Mouse (Mus musculus) adrenal gland, postnatal 36 days (tissue): ENCODE measurements around the gene Nemf. TPM values are rescaled to one million over a fixed set of nuclear protein-coding genes. Genes with fewer than 3 reads are reported as not detected.
"Not testable (repeated sequence)": the region's sequence is repeated elsewhere in the genome, so short reads cannot be mapped to it uniquely, and the experiment has no call there.

Experiments used
- DNase-seq, 2 experiments: peaks; one replicate each; pipeline ENCODE4 v3.0.0; 2021; ENCODE audit warnings: mixed read lengths in 1 of 2
- long read RNA-seq, 2 experiments: library from polyadenylated mRNA; stranded (forward); transcript quantifications; one replicate each; pipeline ENCODE4 v2.0.0; 2021; ENCODE audit warnings: borderline sequencing depth in 2 of 2
- total RNA-seq, 2 experiments: library from RNA; stranded (reverse); gene quantifications; 2 replicates each; pipeline ENCODE4 v1.2.3; 2021

Gene Nemf
- 10 to 100 TPM; 43.7 to 45.6 TPM for total RNA-seq
- long read RNA-seq, experiment 1, partial matches to known transcripts, result 28 of 35 reads
- long read RNA-seq, experiment 1, other reads (novel, unspliced or antisense), result 6 of 35 reads
- long read RNA-seq, experiment 2, full-length matches to known transcripts, result 3 of 8 reads
- long read RNA-seq, experiment 2, partial matches to known transcripts, result 2 of 8 reads
- long read RNA-seq, experiment 2, other reads (novel, unspliced or antisense), result 3 of 8 reads

DNA sequence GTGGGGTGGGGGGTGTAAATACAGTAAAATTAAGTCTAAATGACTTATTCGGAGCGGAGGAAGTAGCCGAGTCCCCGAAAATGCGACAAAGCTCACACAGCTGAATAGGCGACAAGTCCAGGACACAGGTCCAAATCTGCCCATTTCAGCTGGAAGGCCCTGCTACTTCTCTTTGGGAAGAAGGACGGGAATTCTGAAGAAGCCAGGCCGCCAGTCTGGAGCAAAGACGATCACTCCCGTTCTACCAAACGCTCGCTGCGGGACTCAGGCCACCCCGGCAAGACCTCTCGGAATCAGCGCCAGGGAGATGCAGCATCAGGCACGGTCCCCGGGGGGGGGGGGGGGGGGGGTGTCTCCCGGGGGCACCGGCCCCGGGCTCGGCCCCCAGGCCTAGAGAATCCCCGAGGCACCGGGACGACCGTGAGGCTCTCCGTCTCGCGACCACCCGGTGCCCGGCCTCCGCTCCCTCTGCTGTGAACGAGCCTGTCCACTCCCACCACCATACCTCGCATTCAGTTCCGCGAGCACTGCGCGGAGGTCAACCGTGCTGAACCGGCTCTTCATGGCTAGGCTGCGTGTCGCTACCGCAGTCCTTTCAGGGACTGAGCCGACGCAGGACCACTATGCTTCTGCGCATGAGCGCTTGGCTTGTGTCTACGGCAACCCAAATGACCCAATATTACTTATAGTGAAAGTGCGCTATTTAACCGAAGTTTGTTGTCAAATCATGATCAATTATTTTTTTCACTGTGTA, at the start of gene Nemf:
Gene Nemf (minus strand): TSS at position 620 of the 754 bp plus-strand sequence.
- DNase-seq, result peak; percentile 88 to 92

DNA sequence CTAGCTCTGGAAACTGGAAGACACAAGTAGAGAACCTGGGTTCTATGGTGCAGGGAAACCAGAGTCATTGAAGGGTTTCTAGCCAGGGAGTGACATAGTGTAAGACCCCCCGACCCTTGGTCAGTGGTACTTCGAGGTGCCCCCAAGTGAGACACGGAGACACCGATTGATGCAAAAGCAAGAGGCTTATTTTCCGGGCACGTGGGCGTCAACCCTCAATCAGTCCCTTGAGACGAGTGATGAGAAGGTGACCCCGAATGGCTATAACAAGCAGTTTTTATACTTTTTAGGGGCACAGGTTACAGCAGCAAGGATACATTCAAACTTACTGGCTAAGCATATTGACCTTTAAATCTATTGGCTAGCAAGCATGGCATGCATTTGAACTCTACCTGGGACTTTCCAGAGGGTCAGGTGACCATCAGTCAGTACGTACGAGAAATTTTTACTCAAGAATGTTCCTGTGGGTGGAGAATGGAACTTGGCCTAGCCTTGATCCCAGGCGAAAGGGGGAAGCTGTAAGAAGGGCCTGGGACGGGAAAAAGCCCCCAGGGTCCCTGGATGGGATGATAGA, 45.7 kb upstream of the Nemf start:
- no peak for DNase-seq

DNA sequence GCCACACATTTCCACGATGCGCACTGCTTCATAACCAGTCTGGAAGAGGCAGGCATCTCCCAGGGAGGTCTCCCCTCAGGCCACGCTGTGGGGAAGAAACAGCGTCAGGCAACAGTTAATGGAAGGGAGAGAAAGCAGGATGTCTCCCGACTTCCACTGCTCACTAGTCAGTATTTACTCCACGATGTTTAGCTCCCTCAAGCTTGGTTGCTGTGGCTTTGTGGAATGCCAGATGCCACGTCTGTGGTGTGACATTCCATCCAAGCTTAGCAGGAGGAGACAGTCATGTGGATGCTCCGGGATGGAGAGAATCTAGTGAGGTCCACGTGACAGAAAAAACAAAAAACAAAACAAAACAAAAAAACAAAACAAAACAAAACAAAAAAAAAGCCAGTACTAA, 45.1 kb upstream of the Nemf start:
- no peak for DNase-seq

DNA sequence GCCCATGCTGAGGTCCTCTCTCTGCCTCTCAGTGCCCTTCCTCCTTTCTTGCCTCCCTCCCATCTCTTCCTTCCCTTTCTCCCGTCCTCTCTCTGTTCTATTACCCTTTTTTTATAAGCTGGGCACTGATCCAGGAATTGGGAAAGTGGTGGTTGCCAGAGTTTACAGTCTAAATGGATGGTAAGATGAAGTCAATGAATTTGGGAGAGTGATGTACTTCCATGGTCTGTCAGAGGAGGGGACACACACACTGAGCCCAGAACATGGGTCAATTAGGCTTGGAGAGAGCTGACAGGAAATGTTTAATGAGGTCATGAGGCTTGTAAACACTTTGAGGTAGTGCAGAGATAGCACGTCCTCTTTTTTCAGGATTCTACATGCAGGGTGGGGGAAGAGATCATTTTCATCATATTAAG, 43.9 kb upstream of the Nemf start:
- no peak for DNase-seq

DNA sequence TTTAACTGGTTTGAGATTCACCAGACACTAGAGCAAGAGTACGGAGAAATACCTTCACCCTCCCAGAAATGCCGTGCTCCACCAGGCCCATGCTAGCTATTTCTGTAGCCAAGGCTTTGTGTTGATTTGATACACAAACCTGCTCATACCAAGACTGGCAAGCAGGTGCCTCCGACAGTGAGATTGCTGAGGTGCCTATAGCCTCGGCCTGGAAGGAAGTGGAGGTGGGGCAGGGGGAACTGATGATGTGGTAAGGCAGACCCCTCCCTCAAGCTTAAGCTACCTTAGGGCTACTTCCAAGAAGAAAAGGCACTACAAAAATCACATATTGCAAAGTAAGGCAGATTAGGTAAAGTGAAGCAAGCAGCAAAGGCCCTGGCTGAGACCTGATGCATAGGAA, 43.4 kb upstream of the Nemf start:
- no peak for DNase-seq

DNA sequence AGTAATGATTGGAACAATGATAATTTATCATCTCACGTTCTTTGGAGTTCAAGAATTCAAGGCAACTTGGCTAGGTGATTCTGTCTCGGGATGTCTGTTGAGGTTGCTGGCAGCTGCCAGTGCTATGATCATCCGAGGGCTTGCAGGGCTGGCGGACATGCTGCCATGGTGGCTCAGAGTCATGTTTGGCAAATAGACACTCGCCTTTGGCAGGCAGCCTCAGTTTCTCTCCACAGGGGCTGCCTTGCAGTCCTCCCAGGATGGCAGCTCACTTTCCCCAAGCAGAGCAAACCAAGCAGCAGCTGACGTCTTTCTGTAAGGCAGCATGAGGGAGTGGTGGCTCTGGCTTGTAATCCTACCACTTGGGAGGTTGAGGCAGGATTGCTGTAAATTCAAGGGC, 37.5 kb upstream of the Nemf start:
- no peak for DNase-seq

DNA sequence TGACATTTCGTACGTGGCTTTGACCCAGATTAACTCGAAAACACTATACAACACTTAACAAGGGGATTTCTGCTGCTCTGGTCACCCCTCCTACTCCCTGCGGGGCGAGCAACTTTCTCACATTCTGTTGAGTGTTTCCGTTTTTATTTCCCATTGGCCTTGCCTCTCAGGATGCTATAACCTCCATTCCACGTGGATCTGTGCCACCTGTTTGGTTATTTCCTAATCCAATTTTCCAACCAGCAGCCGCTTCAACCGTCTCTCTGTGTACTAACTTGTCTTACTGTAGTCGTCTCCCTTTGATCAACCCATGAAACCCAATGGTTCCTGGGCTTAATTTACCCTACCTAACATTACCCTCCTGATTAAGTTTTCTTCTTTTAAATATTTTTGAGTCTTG, 36.1 kb upstream of the Nemf start:
- no peak for DNase-seq

DNA sequence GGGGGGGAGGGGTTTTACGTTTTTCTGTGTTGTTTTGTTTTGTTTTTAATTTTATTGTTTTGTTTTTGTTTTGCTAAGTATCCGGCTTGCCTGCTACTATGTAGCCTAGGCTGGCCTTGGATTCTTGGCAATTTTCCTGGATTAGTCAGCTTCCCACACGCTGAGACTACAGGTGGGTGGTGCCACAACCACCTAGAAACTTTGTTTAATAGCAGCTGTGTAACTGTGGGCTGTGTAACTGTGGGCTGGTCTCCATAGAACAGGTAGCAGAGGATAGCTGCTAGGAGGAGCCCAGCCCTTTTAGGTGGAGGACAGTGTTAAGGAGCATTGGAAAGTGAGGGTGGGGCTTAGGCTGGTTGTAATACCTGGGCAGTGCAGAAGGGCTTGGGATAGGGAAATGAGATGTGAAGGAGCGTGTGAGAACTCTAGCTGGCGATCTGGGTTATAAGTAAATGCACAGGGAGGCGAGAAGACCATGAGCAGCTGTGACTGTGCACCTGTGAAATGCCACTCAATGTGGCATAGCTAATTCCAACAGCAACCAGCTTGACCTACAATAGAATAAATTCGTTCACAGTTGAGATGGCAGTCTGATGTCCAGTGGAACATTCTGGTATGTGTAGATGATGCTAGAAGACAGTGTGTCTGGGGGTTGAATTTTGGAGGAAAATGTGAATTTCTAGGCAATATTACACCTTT, 33.2 kb upstream of the Nemf start:
- DNase-seq, result peak; percentile 32 to 50

DNA sequence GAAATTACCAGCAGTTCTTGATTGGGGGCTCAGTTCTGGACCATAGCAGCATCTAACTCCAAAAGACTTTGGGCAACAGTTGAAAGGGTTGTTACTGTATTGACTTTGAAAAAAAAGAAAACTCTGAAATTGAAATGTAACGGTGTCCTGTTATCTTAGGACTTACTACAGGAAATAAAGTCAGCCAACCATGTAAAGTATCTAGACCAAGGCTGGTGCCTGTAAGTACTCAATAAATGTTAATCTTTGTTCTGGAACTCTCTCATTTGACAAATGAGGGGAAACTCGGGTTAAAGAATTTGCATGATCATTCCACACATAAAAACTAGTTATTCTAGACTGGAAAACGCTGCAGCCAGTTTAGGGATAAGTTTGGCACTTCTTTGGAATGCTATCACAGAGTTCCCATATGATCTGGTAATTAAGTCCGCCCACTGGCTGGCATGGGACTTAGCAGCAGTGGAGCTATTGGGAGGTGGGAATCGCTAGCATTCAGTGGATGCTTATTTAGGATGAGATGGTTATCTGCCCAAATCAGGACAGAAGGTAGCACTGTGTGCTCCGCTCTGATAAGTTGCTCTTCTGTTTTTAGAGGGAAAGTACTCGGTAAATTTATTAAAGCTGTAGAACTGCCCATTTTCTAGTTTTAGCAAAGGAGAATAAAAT, 32.4 kb upstream of the Nemf start:
- no peak for DNase-seq

DNA sequence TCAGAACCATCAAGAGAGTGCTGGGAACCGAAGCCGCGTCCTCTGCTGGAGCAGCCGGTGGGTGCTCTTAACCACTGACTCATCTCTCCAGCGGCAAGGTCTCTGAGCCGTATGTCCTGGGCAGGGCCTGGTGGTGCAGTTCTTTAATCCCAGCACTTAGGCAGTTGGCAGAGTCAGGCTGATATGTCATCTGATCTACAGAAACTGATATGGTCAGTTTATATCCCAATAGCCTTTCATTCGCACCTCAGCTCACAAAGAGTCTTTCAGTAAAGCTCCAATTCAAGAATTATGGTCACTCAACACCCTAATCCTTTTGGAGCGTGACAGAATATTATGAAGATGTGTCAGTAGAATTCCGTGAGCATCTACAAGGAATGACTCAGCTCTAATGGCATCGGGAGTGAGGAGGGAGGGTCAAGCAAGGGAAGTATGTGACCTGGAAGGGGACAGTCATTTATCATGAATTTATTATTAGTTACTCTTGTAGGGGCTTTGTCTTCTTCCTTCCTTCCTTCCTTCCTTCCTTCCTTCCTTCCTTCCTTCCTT, 31.4 kb upstream of the Nemf start:
- DNase-seq, result no peak

DNA sequence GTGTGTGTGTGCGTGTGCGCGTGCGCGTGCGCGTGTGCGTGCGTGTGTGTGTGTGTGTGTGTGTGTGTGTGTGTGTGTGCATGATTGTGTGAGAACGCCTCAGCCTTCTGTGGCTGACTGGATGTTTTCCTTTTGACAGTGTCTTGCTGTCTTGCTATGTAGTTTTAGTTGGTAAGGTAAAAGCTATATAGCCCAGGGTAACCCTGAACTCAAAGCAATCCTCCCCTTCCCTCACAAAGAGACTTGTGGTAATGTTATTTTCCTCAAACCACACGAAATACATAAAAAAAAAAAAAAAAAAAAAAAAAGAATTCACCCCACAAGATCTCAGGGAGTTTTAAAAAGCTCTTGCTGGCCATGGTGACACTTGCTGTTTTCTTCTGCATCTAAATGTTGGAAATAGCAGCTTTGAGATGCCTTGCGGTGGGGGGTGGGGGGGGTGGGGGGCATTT, 29.3 kb upstream of the Nemf start:
- DNase-seq, result not testable (repeated sequence)

DNA sequence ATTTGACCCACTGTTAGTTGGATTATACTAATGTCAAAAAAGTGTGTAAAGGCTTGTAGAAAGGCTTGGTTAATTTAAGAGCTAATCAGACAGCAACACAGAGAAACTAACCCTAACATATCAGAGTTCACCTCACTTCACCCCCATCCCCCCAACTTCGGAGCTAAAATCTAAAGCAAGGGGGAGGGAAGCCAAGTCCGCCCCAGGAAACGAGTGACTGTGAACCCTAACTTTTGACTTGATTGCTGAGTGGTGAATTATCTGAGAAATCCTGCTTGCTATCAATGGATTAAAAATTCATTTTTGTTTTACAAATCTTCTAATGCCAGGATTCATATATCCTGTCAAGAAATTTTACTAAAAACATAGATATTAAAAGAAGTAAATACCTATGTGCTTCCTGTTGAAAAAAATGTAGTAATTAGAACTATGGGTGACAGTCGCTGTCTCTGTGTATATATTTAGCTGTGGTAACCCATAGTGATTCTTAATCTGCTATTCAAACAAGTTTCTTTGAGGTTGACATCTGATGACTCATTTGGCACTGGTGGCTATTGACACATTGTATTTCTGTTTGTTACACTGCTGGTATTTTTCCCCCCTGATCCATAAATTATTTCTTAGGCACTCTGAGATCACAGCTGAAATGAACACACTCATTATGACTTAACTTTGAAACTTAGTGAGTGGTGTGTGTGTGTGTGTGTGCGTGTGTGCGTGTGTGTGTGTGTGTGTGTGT, 28.7 kb upstream of the Nemf start:
- DNase-seq, result no peak

DNA sequence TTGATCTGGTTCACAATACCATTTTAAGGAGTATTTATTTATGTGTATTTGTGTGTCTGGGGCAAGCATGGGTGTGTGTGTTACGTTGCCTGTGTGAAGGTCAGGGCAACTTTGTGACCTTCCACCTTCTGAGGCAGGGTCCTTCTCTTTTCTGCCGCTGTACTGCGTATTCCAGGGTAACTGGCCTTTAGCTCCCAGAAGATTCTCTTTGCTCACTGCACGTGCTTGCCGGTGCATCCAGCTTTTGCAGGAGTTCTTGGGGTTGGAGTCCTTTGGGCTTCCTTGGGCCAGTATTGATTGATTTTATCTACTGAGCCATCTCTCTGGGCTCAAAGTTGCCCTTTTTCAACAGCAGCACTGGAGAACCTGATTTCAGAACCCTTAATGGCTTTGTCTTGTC, 27.6 kb upstream of the Nemf start:
- no peak for DNase-seq

DNA sequence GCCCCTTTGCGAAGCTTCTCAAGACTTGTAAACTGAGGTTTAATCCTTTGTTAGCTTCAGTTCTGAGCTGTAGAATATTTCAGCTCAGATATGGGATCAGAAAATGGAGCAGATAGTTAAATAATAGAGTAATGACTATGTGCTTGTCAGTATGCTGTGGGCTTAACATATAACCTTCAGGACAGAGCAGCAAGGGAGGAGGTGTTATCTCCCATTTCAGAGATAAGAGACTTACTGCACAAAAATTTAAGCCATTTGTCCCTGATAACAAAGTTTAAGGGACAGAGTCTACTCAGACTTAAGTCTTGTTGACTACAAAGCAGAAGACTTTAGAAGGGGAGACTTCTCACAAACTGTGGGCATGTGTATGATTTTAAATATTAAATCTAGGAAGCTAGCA, 25.9 kb upstream of the Nemf start:
- no peak for DNase-seq

DNA sequence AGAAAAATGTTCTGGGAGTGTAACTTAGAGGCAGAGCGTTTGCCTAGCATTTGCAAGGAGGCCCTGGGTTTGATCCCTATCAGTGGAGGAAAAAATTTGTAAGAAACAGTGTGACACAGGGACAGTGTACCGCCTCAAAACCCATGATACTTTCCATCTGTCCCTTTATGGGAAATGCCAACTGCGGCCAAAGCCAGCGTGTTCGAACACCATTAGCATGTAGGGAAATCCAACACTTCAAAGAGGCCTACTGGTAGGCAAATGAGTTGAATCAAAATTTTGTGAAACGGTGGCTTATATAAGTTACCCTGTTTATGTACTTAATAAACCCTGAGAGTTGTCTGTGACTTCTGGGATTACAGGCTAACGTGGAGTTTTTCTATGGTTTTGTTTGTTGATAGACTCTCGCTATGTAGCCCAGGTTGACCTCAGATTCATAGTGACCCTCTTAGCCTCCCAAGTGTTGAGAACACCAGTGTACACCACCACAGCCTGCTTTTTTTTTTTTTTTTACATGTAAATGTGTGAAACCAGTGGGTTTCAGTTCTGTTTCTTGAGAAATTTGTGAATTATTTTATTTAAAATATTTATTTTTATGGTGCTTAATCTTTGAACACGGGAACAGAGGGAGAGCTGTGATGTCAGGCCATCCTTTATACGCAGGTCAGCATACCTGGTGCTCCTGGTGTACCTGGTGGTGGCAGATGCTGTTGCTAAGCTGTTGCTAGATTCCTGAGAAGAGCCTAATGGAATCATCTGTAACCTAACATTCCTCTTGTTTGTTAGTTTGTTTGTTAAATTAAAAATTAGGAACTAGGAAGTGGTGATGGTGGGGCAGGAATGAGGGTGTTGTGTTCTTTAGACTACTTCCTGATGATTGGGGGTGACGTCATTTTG, 21.8 kb upstream of the Nemf start:
- DNase-seq, result no peak

DNA sequence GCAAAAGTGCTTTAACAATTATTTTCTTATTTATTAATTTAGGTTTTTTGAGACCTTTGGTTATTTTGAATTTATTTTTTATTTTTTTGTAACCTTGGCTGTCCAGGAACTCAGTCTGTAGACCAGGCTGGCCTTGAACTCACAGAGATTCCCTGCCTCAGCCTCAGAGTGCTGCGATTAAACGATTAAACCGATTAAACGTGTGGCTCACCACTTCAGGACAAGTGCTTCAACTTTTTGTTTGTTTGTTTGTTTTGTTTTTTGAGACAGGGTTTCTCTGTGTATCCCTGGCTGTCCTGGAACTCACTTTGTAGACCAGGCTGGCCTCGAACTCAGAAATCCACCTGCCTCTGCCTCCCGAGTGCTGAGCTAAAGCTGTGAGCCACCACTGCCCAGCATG, 20.7 kb upstream of the Nemf start:
- not testable (repeated sequence) for DNase-seq

DNA sequence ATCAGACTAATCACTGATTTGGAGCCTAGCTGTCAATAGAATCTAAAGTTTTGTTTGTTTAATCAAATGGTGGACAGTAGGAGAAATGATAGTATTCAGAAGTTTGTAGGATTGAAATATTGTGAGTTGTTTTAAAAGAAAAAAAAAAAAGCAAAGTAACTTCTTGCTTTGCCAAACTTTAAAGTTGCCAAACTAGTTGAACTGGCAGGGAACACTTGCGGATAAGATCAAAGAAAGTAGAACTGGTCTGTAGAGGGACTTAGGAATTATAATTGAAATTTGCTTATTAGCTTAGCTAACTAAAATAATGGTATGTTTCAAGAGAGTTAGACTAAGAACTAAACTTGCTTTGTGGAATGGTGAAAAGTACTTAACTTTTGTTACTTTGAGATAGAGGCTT, 20.2 kb upstream of the Nemf start:
- DNase-seq, result no peak

DNA sequence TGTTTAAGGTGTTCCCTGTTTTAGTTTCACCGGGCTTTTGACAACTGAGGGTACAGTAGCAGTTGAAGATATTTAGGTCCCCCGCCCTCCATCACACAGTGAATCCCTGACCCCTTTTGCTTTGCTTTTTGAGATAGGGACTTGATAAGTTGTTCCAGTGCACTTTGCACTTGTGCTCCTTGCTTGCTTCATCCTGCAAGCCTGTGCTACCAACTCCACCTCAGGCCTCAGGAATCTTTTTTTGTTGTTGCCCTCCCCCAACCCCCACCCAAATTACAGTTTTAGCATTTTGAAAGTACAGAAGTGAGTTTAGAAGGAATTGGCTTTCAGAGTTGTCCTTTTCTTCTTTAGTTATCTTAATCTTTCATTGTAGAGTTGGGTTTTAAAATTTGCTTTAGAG, 19.2 kb upstream of the Nemf start:
- no peak for DNase-seq

DNA sequence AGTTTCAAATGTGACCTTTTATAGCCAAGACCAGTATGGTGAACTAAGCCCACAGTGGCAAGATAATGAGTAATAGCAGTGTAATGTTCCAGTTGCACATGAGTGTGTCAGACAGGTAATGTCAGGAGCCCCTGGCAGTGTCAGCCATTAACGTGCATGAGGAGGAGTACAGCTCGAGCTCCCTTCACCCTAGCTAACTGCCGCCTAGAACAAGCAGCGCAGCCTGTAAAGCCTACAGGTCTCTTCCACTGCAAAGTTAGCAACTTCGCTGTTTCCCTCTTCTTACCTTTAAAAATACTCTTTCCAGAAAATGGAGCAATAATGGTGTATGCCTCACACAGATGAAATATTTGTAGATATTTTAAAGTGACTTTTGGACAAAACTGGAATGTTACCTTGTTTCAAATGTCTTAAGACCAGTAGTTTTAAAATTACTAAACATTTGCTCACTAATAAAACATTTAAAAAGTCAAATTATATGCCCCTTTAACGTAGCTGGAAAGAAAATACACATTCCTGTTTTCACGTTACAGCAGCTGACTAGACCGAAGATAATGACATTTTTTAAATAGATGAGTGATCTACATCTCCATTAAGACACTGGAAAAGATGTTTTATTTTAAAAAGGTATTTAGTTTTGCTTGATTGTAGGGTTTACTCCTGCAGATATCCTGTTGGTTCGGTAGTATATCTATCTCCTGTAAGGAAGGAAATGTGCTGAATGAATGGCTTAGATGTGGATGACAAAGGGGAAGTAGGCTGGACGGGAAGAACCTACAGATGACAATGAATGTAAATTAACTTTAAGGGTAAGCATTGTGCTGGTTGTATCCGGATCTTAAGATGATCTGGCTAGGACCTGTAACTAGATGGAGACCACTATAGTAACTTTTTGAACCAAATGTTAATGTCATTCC, 17.1 kb upstream of the Nemf start:
- DNase-seq, result no peak
